Mouse (Mus musculus): ENCODE measurements around the gene 1700037H04Rik.

Gene 1700037H04Rik

GRCm38 (mm10) chr2:131179246-131179886 is 19.5 kb upstream of the 1700037H04Rik start:
- peak; percentile 44 to 54 for DNase-seq (ENCODE audit: low spot score in 2 of 2)

DNA sequence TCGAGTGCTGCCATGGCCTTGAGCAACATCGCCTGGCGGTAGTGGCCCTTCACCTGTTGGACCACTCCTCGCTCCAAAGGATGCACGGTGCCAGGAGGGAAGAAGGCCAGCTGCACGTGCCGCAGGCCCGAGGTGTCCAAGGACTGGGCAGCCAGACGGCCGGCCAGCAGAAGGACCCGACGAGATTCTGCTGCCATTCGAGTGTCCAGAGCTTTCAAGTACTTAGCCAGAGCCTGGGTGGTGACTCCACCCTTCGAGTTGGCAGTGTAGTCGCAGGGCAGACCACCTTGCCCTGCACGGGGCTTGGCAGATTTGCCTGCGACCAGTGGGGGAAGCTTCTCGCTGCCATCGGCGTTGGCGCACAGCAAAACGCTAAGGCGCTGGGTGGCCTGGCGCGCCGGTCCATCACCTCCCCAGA is 19.0 kb upstream of the 1700037H04Rik start:
- no peak for DNase-seq (ENCODE audit: low spot score in 2 of 2)

DNA sequence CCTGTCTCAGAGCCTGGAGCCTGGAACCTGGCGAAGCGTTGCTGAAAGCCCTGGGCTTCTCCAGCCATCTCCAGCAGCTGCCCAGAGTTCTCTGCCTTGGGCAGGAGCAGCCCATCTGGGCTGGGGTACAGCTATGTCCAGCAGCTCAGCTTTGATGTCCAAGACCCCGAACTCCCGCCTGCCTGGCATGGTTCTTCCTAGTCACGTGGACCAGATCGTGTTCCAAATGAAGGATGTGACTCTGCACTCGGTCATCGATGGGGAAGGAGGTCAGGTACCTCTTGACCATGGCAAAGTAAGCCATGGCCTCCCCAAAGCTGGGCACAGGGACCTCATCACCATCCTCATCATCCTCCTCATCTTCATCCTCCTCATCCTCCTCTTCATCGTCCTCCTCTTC is 18.1 kb upstream of the 1700037H04Rik start:
- DNase-seq (ENCODE audit: low spot score in 2 of 2), result no peak

DNA sequence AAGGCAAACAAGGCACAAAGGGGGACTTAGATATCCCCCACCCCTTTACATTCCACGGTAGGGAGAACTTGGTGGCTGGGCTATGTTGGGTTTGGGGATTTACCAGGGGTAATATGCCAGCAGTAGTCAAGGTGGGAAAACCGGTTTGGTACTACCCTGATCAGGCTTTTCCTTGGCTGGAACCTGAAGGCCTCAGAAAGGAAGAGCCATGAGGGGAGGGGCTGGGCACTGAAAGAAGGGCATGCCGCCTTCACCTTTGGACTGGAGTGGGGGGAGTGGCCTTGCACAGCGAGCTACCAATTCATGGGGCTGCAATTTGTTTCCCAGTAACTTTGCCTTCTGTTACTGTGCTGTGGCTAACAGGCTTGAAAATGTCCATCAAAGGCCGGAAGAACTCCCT is 16.6 kb upstream of the 1700037H04Rik start:
- no peak for DNase-seq (ENCODE audit: low spot score in 2 of 2)

DNA sequence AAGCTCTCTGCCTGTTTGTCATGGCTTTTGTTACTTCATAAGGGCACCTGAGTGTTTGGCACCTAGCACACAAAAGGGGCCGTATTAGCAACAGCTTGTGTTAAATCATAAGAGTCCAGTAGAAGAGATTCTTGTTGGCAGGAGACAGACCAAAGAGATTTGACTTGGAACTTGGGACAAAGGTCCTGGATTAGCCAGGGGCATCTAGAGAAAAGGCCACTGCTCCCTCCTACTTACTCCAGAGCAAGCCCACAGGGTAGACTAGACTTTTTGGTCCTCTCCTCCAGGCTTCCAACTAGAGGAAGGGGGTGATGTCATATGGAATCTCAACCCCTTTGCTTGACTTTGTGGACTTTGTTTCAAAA is 16.0 kb upstream of the 1700037H04Rik start:
- DNase-seq (ENCODE audit: low spot score in 2 of 2), result no peak

GRCm38 (mm10) chr2:131175286-131175944 is 15.5 kb upstream of the 1700037H04Rik start:
- DNase-seq (ENCODE audit: low spot score in 2 of 2), result no peak

DNA sequence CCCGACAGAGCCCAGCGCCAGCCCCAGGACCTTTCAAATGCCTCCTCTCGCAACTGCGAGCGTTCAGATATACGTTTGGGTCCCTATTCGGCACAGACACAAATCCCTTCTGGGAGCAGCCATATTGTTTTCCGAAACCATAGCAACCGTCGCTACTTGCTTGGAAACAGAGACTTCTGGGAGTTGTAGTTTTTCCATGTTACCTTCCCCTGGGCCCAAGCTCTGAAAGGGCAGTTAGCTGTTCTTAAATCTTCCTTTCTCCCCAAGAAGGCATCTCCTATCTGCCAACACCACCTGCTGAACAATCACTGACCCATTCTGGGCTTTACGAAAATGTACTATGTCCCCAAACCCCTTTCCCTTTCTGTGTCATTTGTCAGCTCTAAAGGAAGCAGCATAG is 14.8 kb upstream of the 1700037H04Rik start:
- peak; percentile 36 to 61 for DNase-seq (ENCODE audit: low spot score in 2 of 2)

- no peak for DNase-seq (ENCODE audit: low spot score in 2 of 2)
Measured at GRCm38 (mm10) chr2:131172322-131172721, 12.4 kb upstream of the 1700037H04Rik start.

GRCm38 (mm10) chr2:131171401-131172104 is 11.7 kb upstream of the 1700037H04Rik start:
- peak; percentile 62 to 67 for DNase-seq (ENCODE audit: low spot score in 2 of 2)

DNA sequence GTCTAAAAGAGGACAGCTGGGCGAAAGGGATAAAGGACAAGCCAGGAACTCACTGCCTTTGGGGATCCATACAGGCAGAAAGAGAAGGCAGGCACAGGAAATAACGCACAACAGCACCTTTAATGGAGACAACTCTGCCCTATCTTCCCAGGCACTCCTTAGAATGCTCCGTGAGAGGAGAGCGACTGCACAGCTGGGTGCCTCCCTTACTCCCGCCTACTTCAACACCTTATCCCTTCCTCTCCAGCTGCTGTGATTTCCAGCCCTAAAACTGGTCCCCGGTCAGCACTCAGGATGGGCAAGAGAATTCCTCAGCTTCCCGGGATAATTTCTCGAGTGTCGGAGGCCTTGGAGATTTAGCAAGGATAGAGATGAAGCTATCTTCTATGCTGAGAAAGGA is 11.1 kb upstream of the 1700037H04Rik start:
- no peak for DNase-seq (ENCODE audit: low spot score in 2 of 2)

DNA sequence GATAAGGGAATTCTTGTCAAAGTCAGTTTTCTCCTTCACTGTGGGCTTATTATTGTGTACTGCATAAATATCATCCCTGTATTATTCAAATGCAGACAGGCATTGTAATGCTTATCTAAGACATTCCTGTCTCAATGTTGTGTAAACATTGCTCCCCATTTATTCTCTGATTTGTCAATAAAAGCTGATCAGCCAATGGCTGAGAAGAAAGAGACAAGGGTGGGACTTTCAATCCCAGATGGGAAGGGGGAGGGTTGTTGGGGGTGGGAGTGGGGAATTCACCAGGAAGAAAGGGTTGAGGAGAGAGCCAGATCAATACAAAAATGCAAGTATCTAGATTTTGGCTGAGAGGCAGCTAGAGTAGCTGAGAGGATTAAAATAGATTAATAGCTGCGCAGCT is 9.0 kb upstream of the 1700037H04Rik start:
- no peak for DNase-seq (ENCODE audit: low spot score in 2 of 2)

- DNase-seq (ENCODE audit: low spot score in 2 of 2), result no peak
Measured at GRCm38 (mm10) chr2:131167984-131168383, 8.1 kb upstream of the 1700037H04Rik start.

GRCm38 (mm10) chr2:131166172-131166571 is 6.3 kb upstream of the 1700037H04Rik start:
- no peak for DNase-seq (ENCODE audit: low spot score in 2 of 2)

- DNase-seq (ENCODE audit: low spot score in 2 of 2), result no peak
Measured at GRCm38 (mm10) chr2:131163924-131164323, 4.0 kb upstream of the 1700037H04Rik start.

DNA sequence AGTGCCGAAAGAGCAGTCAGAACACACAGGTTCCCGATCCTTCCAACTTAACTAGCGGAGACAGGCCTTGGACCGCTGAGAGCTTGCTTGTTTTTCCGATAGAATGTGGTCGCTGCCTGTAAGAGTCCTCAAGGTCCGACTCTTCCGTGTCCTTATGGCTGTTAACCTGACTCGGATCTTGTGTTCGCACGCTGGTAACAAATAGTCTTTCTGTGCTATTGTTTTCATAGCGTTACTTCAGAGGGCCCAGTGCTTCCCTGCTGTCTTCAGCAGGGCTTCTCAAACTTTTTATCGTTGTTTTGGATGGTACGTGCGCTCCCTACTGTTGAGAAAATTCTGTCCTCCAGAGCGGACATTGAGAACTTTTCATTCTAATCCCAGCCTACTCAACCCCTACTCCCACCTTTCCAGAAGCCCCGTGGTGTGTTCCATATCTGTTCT is 810 bp upstream of the 1700037H04Rik start:
- no peak for DNase-seq (ENCODE audit: low spot score in 2 of 2)

DNA sequence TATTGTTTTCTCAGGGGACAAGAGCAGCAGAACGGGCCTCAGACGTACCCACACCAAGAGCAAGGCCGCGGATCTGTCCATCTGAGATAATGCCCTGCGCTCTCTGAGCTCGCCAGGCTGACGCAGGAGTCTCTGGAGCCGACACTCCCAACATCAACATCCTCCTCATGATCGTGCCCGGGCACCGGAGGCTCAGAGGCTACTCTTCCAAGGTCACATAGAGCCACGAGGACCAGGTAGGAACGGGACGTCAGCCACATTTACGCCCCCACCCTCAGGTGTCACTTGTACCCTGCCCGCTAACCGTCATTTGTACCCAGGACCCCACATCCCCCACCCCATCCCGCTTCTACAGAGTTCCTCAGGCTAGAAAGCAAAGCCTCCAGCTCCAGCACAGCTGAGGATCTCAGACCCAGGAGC is 380 bp downstream of the 1700037H04Rik start:
- DNase-seq (ENCODE audit: low spot score in 2 of 2), result peak in 1 of 2 experiments; percentile 30

DNA sequence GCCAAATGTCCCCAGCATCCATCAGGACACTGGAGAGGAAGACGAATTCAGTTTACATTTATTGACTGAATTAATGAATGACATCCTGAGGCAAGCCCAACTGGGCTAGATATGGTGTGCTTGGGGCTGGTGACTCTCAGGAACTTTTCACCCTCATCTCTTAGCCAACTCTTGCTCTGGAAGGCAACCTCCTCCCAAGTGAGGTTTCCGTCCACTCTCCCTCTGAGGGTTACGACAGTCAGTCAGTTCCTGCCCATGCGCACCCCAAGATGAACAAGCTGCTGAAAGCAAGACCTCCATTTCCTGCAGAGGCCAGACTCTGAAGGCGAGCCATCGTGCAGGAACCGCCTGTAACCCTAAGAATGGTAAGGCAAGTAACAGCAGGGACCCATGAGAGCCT is 2.9 kb downstream of the 1700037H04Rik start:
- DNase-seq (ENCODE audit: low spot score in 2 of 2), result no peak

- DNase-seq (ENCODE audit: low spot score in 2 of 2), result no peak
Measured at GRCm38 (mm10) chr2:131154036-131154435, 5.8 kb downstream of the 1700037H04Rik start.

GRCm38 (mm10) chr2:131152166-131152730 is 7.6 kb downstream of the 1700037H04Rik start:
- no peak for DNase-seq (ENCODE audit: low spot score in 2 of 2)

GRCm38 (mm10) chr2:131149254-131149578 is 10.7 kb downstream of the 1700037H04Rik start:
- DNase-seq (ENCODE audit: low spot score in 2 of 2), result no peak

DNA sequence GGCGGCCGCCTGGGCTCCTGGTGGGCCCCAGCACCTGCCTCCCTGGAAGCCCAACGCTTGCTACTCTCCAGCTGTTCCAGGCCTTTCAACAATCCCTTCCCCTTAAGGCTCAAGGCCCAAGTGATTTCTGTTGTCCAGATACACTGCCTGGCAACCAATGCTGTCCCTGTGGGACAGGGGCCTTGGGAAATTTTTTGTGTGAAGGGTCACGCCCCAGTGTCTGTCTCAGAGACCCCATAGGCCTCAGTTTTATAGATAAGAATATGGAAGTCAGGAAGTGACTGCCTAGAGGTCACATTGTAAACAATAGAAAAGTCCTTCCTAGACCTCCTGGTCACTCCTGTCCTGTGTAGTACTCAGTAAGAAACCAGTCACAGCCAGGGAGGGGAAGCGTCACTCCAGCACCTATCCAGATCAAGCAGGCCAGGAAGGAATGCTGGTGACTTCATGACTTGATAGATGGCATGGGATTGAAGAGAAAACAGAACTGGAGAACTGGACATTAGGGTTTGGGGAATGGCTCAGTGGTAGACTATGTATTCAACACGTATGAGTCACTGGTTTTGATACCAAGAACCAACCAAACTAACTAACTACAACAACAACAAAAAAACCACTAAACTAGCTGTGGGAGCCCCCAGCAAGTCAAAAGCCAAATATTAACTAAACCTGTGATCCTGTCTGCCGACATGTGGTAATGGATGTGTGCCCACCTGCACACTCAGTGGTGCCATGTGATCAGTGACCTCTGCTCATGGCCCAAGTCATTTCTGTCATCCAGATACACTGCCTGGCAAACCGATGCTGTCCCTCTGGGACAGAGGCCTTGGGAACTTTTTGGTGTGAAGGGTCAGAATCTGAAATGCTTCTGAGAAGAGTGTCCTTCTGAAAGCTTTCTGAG is 11.3 kb downstream of the 1700037H04Rik start:
- no peak for DNase-seq (ENCODE audit: low spot score in 2 of 2)

DNA sequence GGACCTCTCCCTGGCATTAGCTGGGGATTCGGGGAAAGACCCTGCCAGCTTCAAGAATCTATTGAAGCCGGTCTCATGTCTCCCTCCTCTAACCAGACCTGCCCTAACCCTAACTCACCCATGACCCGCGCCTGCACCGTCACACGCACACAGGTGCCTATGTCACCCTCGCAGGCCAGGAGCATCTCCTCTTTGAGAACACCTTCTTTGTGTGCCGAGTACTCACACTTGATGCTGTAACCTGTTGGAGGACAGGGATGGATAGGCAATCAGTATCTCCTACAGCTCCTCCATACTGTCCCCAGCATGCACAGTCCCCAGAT is 12.9 kb downstream of the 1700037H04Rik start:
- no peak for DNase-seq (ENCODE audit: low spot score in 2 of 2)
